ENCODE assay signal across 7 mouse cellular contexts in the genomic region with DNA sequence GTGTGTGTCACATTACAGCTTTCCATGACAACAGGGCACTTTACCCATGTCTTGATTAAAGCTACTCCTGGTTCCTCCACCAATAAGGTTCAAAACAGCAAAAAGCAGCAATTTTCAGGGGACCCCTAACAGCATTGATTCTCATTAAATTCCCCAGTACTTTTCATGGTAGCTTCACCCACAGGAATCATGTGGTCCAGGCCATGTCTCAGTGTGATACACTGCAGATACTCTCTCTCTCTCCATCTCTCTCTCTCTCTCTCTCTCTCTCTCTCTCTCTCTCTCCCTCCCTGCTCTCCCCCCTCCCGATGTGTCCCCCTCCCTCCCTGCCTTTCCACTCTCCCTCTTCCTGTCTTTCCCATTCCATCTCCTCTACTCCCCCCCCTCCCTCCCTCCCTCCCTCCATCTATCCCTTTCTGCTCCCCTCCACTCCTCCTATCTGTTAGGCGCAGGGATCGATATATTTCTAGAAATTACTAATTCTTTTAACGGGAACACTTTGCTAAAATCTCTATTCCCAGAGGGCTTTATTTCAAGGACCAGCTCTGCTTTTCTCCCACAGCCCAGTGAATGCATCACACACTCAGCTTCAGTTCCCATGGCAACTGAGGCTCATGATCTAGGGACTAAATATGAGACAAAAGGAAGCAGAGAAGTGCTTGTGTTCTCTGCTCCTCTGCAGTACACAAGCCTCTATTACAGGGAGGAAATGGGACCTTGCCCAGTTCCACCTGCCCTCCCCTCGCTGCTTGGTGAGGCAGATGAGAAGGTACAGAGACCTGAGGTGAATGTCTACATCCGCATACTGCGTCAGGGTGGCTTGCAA.
DNase-seq lines count a peak whose midpoint lies in the region; ATAC-seq lines count a peak whose summit lies in the region.
"Not testable (repeated sequence)": the region's sequence is repeated elsewhere in the genome, so short reads cannot be mapped to it uniquely, and the experiment has no call there.

No protein-coding gene starts in this region.

- not testable (repeated sequence) for H3K4me3 ChIP-seq in forebrain, embryonic 11.5 days (ENCODE audit: low read depth, low read length); forebrain, embryonic 15.5 days; hindbrain, embryonic 11.5 days (ENCODE audit: low read depth, low read length); hindbrain, embryonic 15.5 days; midbrain, embryonic 11.5 days (ENCODE audit: low read depth, low read length); midbrain, embryonic 15.5 days; neural tube, embryonic 12.5 days

- H3K9me3 ChIP-seq in forebrain, embryonic 11.5 days (ENCODE audit: control insufficient read depth, low read length); forebrain, embryonic 15.5 days; hindbrain, embryonic 11.5 days (ENCODE audit: control insufficient read depth, low read length); hindbrain, embryonic 15.5 days; midbrain, embryonic 11.5 days (ENCODE audit: control insufficient read depth, low read length); midbrain, embryonic 15.5 days; neural tube, embryonic 12.5 days: not testable (repeated sequence)

- not testable (repeated sequence) for DNase-seq in forebrain, embryonic 11.5 days (ENCODE audit: low spot score); hindbrain, embryonic 11.5 days (ENCODE audit: low spot score); midbrain, embryonic 11.5 days (ENCODE audit: low spot score, missing footprints)

- not testable (repeated sequence) for H3K4me2 ChIP-seq in forebrain, embryonic 11.5 days (ENCODE audit: low read depth, low read length, severe bottlenecking); forebrain, embryonic 15.5 days (replicated peaks); hindbrain, embryonic 11.5 days (replicated peaks; ENCODE audit: low read depth, low read length); hindbrain, embryonic 15.5 days; midbrain, embryonic 11.5 days; midbrain, embryonic 15.5 days; neural tube, embryonic 12.5 days (replicated peaks)

- H3K4me1 ChIP-seq in forebrain, embryonic 11.5 days (replicated peaks; ENCODE audit: control insufficient read depth, insufficient read depth, low read length); forebrain, embryonic 15.5 days; hindbrain, embryonic 11.5 days (replicated peaks; ENCODE audit: control insufficient read depth, insufficient read depth, low read length); hindbrain, embryonic 15.5 days (replicated peaks); midbrain, embryonic 11.5 days (ENCODE audit: control insufficient read depth, insufficient read depth, low read length); midbrain, embryonic 15.5 days; neural tube, embryonic 12.5 days: not testable (repeated sequence)

- not testable (repeated sequence) for H3K36me3 ChIP-seq in forebrain, embryonic 11.5 days (ENCODE audit: control insufficient read depth, insufficient read depth, low read length); forebrain, embryonic 15.5 days; hindbrain, embryonic 11.5 days (ENCODE audit: control insufficient read depth, insufficient read depth, low read length); hindbrain, embryonic 15.5 days; midbrain, embryonic 11.5 days (ENCODE audit: control insufficient read depth, insufficient read depth, low read length); midbrain, embryonic 15.5 days (replicated peaks); neural tube, embryonic 12.5 days

- H3K9ac ChIP-seq in forebrain, embryonic 11.5 days (ENCODE audit: low read length); forebrain, embryonic 15.5 days (replicated peaks); hindbrain, embryonic 11.5 days (ENCODE audit: low read depth, low read length); hindbrain, embryonic 15.5 days; midbrain, embryonic 11.5 days (ENCODE audit: low read length); midbrain, embryonic 15.5 days; neural tube, embryonic 12.5 days: not testable (repeated sequence)

- no CpG with 5 or more reads among the region's 7 CpGs for WGBS in forebrain, embryonic 11.5 days
- WGBS in forebrain, embryonic 15.5 days: 20% methylated on average over 1 of the region's 7 CpGs
- no CpG with 5 or more reads among the region's 7 CpGs for WGBS in hindbrain, embryonic 11.5 days
- WGBS in hindbrain, embryonic 15.5 days: 20% methylated on average over 1 of the region's 7 CpGs
- no CpG with 5 or more reads among the region's 7 CpGs for WGBS in midbrain, embryonic 11.5 days
- no CpG with 5 or more reads among the region's 7 CpGs for WGBS in midbrain, embryonic 15.5 days
- WGBS in neural tube, embryonic 12.5 days: 17% methylated on average over 1 of the region's 7 CpGs

- H3K27me3 ChIP-seq in forebrain, embryonic 11.5 days (ENCODE audit: control insufficient read depth, insufficient read depth, low read length); forebrain, embryonic 15.5 days; hindbrain, embryonic 11.5 days (ENCODE audit: control insufficient read depth, insufficient read depth, low read length); hindbrain, embryonic 15.5 days; midbrain, embryonic 11.5 days (ENCODE audit: control insufficient read depth, insufficient read depth, low read length); midbrain, embryonic 15.5 days (replicated peaks); neural tube, embryonic 12.5 days (replicated peaks): not testable (repeated sequence)

- not testable (repeated sequence) for H3K27ac ChIP-seq in forebrain, embryonic 11.5 days (ENCODE audit: low read depth, low read length); forebrain, embryonic 15.5 days (replicated peaks); hindbrain, embryonic 11.5 days (ENCODE audit: low read depth, low read length); hindbrain, embryonic 15.5 days (replicated peaks); midbrain, embryonic 11.5 days (ENCODE audit: low read depth, low read length); midbrain, embryonic 15.5 days; neural tube, embryonic 12.5 days

- ATAC-seq in forebrain, embryonic 11.5 days (replicated peaks; ENCODE audit: low FRiP score): peak; percentile 86
- peak; percentile 93 for ATAC-seq in forebrain, embryonic 15.5 days (replicated peaks)
- ATAC-seq in hindbrain, embryonic 11.5 days (ENCODE audit: low FRiP score): peak; percentile 86
- ATAC-seq in hindbrain, embryonic 15.5 days (ENCODE audit: low FRiP score, low read depth): peak; percentile 87
- ATAC-seq in midbrain, embryonic 11.5 days (ENCODE audit: low FRiP score): peak; percentile 86
- ATAC-seq in midbrain, embryonic 15.5 days (replicated peaks): peak; percentile 91
- ATAC-seq in neural tube, embryonic 12.5 days (ENCODE audit: low FRiP score, low read depth): peak; percentile 87
